Mouse (Mus musculus) neural tube, postnatal 0 days (tissue): ENCODE data around the gene Aym1. TPM values are rescaled to one million over a fixed set of nuclear protein-coding genes. Genes with fewer than 3 reads are reported as not detected.

Experiments
- microRNA-seq: library from miRNA; unstranded; fragments of <30 nt; microRNA quantifications from one replicate; pipeline ENCODE4, GENCODE M21; 2016
- polyA plus RNA-seq: library from polyadenylated mRNA; unstranded; fragments of >200 nt; fragmentation: Nextera tagmentation; extraction: Ambion mirVana; gene quantifications from 2 replicates; pipeline ENCODE4 v1.2.1, GENCODE M21; 2015

Aym1 gene
- not detected in 2 replicates for polyA plus RNA-seq

GRCm38 (mm10) chr5:113357186-113357585 is at the start of gene Aym1:
Gene Aym1, plus strand, starts transcription at chr5:113357294.

GRCm38 (mm10) chr5:113310377-113311003 is 46.6 kb upstream of the Aym1 start, which contains the start of gene Sgsm1:
Gene Sgsm1, minus strand, starts transcription at chr5:113310786.

Small RNA genes within 50 kb of the gene (microRNA-seq; reads per million reads assigned to microRNA genes)
- gene Mir7229 (not detected), gene Mir7230 (not detected)

Other genes with a start within 250 kb of the Aym1 start
- gene 2900026A02Rik, start 136.1 kb upstream of the Aym1 start, polyA plus RNA-seq, result 3.2 and 4.3 TPM in 2 replicates
- not detected in 2 replicates for gene Tmem211, start 130.4 kb upstream of the Aym1 start, polyA plus RNA-seq
- 14.0 and 17.1 TPM in 2 replicates for gene Sgsm1, start 46.5 kb upstream of the Aym1 start, polyA plus RNA-seq
- gene Wscd2, start 133.0 kb downstream of the Aym1 start, polyA plus RNA-seq, result 15.8 and 18.8 TPM in 2 replicates